Mouse (Mus musculus) layer of hippocampus, adult 18-20 months (tissue): ENCODE measurements around the gene Fastk. TPM values are rescaled to one million over a fixed set of nuclear protein-coding genes. Genes with fewer than 3 reads are reported as not detected.
"Not testable (repeated sequence)": the region's sequence is repeated elsewhere in the genome, so short reads cannot be mapped to it uniquely, and the experiment has no call there.

ENCODE experiments used
- DNase-seq, 2 experiments: peaks; one replicate each; pipeline ENCODE4 v3.0.0; 2022; ENCODE audit warnings: low spot score in 2 of 2
- total RNA-seq, 2 experiments: library from RNA; stranded (reverse); gene quantifications; 2 replicates each; pipeline ENCODE4 v1.2.3; 2021

Gene Fastk
- total RNA-seq, 2 experiments from 2014 or later, result 109 to 115 TPM

- no peak for DNase-seq
Measured at GRCm38 (mm10) chr5:24424004-24424781, 20.9 kb downstream of the Fastk start.

- DNase-seq, result peak; percentile 100
Measured at GRCm38 (mm10) chr5:24423129-24424003, 21.7 kb downstream of the Fastk start, which contains the start of the genes Cdk5 and Slc4a2. Gene Cdk5 (minus strand): TSS chr5:24423530. Gene Slc4a2 (plus strand): TSS chr5:24423837.

- DNase-seq, result no peak
Measured at GRCm38 (mm10) chr5:24420381-24420780, 24.7 kb downstream of the Fastk start.

DNA sequence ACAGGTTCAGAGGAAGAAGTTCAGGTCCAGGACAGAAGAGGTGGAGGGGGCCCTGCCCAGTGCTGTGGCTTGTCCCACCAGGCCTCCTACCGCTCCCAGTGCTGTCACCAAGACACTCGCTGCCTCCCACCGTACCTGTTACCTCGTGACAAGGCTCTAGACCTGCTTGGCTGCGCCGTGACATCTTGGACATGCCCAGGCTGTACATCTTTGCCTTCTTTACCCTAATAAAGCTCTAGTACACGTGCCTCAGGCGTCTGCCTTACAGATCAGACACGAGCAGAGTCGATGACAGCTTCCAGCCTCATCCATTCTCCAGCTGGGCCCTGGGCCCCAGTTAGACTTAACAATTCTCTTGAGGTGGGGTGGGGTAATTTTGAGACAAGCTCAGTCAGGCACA lies 27.5 kb downstream of the Fastk start:
- no peak for DNase-seq

DNA sequence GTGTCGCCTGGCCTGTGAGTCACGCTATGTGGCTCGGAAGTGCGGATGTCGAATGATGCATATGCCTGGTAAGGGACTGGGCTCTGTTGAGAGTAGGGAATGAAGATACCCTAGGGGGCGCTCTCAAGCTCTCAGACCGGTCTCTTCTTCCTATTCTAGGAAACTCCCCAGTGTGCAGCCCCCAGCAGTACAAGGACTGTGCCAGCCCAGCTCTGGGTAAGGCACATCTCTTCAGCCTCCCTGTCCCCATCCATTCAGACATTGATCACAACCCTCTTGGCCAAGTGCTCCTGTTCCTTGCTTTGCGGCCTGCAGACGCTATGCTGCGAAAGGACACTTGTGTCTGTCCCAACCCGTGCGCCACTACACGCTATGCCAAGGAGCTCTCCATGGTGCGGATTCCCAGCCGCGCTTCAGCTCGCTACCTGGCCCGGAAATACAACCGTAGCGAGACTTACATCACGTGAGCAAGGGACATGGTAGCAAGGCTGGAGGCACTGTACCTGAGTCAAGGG lies 28.8 kb downstream of the Fastk start:
- peak; percentile 54 to 84 for DNase-seq

GRCm38 (mm10) chr5:24413938-24414337 lies 31.1 kb downstream of the Fastk start:
- no peak for DNase-seq

DNA sequence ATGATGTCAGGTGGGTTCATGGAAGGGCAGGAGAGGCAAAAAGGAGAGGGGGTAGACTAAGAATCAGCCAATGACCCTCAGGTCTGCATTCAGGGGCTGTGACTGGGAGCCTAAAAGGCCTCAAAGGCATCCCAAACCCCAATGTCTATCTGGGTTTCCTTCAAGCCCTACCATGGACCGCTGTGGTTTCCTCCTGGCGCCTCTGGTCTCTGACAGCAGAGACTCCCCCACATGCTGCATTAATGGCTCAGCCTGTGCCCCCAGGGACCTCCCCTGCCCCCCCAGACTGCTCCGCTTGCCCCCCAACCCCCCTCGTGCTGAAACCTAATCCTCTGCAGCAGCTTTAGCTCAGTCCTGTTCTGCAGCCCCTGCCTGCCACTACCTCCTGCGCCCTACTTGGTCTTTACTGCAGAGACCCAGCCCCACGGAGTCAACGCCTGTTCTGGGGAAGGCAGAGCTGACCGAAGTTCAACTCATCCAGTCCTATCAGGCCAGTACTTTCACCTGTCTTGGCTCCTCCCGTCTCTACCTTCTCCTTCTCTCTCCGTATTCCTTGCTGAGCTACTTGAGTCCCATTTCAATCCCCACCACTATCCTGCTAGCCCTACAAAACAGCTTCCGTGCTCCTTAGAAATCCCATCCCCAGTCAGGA lies 31.9 kb downstream of the Fastk start, which contains the start of gene Asic3:
TSS of gene Asic3 (plus strand) at position 351 of the 652 bp plus-strand sequence.
- DNase-seq, result no peak

DNA sequence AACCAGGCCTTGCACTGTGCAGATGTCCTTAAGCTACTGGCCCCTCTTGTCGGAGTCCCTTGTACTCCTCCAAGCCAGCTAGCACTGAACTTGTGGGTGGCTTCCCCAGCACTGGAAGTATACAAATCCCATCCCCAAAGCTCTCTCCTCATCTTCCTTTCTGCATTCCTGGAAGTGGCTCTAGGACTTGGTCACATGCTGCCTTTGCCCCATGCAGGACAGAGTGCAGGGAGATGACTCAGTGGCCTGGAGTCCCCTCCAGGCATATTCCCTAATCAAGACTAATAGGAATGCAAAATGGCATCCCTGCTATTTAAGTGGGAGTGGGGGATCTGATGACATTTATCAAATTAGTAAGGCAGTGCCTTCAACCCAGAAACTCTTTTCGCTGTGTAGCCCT lies 33.0 kb downstream of the Fastk start:
- DNase-seq, result no peak

GRCm38 (mm10) chr5:24409466-24409865 lies 35.6 kb downstream of the Fastk start:
- no peak for DNase-seq

DNA sequence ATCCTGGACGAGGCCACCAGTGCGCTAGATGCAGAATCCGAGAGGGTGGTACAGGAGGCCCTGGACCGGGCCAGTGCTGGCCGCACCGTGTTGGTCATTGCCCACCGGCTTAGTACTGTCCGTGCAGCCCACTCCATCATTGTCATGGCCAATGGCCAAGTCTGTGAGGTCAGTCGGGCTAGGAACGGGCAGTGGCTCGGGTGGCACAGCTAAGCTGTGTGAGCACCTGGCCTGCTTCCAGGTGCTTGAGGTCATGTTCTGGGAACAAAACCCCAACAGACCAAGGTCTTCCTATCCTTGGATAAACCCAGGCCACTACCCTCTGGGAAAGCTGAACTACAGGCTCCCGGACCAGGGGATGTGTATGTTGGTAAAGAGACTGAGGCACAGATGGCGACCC lies 36.4 kb downstream of the Fastk start:
- DNase-seq, result no peak

DNA sequence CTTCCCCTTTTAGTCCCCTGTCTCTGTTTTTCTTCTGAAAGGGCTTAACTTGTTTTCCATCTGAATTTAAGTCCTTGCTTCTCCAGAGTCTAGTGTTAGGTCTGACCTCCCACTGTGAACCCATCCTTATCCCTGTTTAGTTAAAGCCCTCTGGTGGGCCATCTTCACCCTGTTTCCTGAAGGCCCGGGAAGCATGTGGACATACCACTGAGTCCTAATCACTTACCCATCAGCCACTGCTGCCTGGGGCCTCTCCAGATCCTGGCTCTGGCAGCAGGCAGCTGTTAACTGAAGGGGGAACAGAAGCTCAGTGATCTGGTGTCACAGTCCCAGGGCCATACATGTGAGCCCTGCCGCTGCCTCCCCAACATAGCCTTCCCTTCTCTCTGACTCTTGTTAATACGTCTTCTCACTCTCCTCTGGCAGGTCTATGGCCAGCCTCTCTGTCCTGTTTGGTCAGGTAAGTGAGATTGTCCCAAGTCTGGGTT lies 39.7 kb downstream of the Fastk start:
- DNase-seq, result no peak

- DNase-seq, result no peak
Measured at GRCm38 (mm10) chr5:24404594-24405360, 40.3 kb downstream of the Fastk start.

- DNase-seq, result no peak
Measured at GRCm38 (mm10) chr5:24401969-24402368, 43.1 kb downstream of the Fastk start.

DNA sequence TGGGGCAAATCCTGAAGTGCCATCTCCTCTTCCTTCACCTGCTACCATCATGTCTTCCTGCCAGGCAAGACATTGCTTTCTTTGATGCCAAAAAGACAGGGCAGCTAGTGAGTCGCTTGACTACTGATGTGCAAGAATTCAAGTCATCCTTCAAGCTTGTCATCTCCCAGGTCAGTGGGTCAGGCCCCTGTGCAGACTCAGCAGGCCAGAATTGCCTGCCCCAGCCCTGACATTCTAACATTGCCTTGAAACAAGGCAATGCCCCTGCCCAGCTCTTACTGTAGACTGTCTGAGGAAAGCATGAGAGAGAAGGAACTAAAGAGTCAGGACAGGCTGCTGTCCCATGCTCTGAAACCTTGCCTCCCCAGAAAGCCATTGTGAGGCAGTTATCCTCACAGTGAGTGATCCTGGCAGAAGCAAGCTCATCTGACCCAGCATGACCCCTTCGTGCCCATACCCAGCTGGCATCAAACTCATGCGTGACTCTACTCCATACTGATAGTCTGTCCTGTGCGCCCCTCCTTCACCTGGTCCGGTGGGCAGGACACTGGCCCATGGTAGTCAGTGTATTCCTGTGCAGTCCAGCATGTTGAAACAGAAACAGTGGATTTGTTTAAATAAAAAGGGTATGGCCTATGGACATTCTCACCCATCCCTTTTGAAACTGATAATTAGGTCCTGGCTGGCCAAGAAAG lies 44.0 kb downstream of the Fastk start:
- DNase-seq, result no peak

DNA sequence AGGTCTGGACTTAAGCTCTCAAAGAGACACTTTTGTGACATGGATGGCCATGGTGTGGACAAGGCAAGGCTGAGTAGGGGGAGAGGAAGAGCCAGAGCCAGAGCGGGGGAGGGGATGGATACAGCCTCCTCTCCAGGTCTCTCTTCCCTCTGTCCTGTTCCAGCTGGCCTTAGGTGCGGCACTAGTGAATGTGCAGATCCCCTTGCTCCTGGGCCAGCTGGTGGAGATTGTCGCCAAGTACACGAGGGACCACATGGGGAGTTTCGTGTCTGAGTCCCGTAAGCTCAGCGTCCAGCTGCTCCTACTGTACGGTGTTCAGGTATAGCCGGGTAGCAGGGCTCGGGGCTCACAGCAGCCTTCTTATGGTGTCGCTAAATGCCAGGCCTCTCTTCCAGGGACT lies 44.7 kb downstream of the Fastk start:
- DNase-seq, result no peak

DNA sequence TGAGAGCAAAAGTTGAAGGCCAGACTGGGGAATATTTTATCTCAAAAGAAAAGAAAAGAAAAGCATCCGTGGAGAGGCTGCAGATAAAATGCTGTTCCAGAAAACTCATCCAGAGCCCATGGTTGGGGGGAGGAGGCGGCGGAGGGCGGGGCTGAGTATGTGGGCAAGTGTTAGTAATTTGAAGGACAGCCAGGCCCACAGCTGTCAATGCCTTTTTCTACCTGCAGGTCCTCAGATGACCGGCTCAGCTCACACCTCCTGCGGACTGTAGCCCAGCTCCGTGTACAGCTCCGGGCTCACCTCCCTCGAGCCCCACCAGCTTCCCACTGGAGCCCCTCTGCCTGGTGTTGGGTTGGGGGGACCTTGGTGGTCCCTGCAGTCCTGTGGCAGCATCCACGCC lies 45.4 kb downstream of the Fastk start:
- DNase-seq, result no peak

- DNase-seq, result not testable (repeated sequence)
Measured at GRCm38 (mm10) chr5:24396254-24396653, 48.8 kb downstream of the Fastk start.

DNA sequence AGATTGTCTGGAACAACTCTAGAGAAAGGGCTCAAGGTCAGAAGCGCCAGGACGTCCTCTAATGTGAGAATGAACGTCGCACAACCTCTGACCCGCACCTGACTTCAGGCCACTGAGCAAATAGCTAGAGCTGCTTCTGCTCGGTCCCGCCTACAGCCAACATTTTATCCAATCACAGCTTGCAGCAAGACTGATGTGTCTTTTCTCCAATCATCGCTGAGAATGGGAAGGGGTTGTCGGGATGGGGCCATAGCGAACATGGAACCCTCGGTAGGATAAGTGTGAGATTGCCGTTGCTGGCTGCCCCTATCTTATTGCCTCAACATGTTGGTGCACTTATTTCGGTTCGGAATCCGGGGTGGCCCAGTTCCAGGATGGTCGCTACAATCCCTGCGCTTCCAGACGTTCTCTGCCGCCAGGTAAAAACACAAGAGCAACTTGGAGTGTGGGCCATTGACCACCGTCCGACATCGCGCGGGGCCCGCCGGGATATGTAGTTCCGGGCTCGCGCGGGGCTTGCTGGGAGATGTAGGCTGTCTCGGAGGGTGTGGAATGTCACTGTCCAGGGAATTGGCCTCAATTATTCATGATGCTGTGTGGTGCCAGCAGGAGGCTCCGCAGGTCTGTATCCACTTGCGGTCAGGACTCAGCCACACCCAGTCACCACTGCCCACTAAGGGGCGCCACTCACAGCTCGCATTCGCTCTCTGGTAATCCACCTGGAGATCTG lies 50.8 kb downstream of the Fastk start:
- peak; percentile 95 to 99 for DNase-seq

DNA sequence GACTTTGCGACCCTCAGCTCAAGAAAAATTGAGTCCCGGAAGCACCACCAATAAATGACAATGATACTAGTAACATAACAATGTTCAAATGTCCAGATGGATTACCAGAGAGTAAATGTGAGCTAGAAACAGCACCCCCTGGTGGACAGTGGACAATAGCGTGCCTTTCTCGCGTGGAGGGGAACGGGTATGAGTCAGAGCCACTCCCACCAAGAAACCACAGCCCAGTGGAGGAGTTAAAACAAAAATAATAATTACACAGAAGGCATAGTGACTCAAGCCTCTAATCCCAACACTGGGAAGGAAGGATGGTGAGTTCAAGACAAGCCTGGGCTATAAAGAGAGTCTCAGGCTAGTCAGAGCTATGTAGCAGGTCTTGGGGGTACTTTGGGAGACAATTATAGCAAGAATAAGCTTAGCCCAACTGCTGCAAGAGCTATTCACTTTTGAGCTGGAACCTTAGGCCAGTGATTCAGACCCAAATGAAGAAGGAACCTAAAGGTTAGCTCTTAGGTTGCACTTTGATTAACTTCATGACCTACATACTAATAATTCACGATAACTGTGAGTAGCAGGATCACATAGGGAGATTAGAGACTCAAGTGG lies 51.6 kb downstream of the Fastk start, which contains the start of gene Abcb8:
TSS of gene Abcb8 (plus strand) at position 272 of the 606 bp plus-strand sequence.
- DNase-seq, result peak; percentile 81 to 93
